ENCODE assay signal across 10 mouse cellular contexts in the genomic region with DNA sequence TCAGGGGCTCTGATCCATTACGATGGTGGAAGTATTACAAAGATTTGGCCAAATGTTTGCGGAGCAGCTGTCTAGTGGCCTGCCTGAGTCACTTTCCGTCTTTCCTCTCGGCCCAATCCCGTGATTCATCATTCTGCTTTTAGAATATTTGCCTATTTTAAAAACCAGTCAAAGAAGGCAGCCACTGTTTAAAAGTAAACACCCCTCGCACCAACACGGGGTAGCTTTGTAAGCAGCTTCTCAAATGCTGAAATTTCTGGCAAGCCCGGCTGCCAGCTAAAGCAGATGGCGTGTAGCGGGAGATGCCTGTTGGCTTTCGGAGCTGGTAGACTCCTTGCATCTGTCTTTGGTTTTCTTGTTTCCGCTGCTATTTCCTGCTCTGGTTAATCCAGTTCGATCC. TPM values are rescaled to one million over a fixed set of nuclear protein-coding genes. Genes with fewer than 3 reads are reported as not detected.
DNase-seq lines count a peak whose midpoint lies in the region; ATAC-seq lines count a peak whose summit lies in the region.
"Had no signal": no experiment of that assay in that cellular context is flagged by ENCODE, and none has a peak within 500 bp of the region (broad histone marks: within the 10 kb centered on the region; RNA-seq: fewer than 3 reads in every experiment).

No protein-coding gene starts in this region.

- 84% methylated on average over 13 of the region's 13 CpGs for WGBS in heart, embryonic 11.5 days (ENCODE audit: insufficient replicate concordance)
- WGBS in midbrain, embryonic 13.5 days = 86% methylated on average over 13 of the region's 13 CpGs

- no peak overlapping the region for H3K9ac ChIP-seq in heart, embryonic 11.5 days (ENCODE audit: low read depth, low read length)
- no peak overlapping the region for H3K9ac ChIP-seq in midbrain, embryonic 13.5 days (replicated peaks)

- 0 out of 2 replicates have a peak, but pooled peaks cover 2% of the 10 kb centered on the region for H3K4me1 ChIP-seq in heart, embryonic 11.5 days (ENCODE audit: control insufficient read depth, insufficient read depth, low read length)
- no peaks in the 10 kb centered on the region for H3K4me1 ChIP-seq in midbrain, embryonic 13.5 days (replicated peaks)

- no peaks in the 10 kb centered on the region for H3K9me3 ChIP-seq in heart, embryonic 11.5 days (replicated peaks; ENCODE audit: control insufficient read depth, low read length)
- no peaks in the 10 kb centered on the region for H3K9me3 ChIP-seq in midbrain, embryonic 13.5 days

- H3K4me2 ChIP-seq in heart, embryonic 11.5 days = no peak overlapping the region
- H3K4me2 ChIP-seq in midbrain, embryonic 13.5 days (replicated peaks) = no peak overlapping the region

- H3K36me3 ChIP-seq in heart, embryonic 11.5 days (ENCODE audit: control insufficient read depth, insufficient read depth, low read length) = no peaks in the 10 kb centered on the region
- no peaks in the 10 kb centered on the region for H3K36me3 ChIP-seq in midbrain, embryonic 13.5 days

- ATAC-seq in heart, embryonic 11.5 days (replicated peaks; ENCODE audit: insufficient number of reproducible peaks, low FRiP score, low TSS enrichment) = no peak
- no peak for ATAC-seq in midbrain, embryonic 13.5 days

- H3K4me3 ChIP-seq in heart, embryonic 11.5 days (ENCODE audit: low read depth, low read length) = no peak overlapping the region
- H3K4me3 ChIP-seq in midbrain, embryonic 13.5 days (replicated peaks) = no peak overlapping the region

- DNase-seq in heart, adult 8-10 months (ENCODE audit: low spot score) = peak; percentile 33
- peak; percentile 74 to 81 for DNase-seq in cerebellum, postnatal 25 days
- DNase-seq in layer of hippocampus, adult 18-20 months (ENCODE audit: low spot score in 2 of 2) = peak; percentile 61 to 71
- peak; percentile 58 for DNase-seq in right cerebral cortex, adult 18-20 months
- DNase-seq in c-Kit-positive CD71-positive TER-119-positive erythroid progenitor cells, embryonic 14.5 days (ENCODE audit: low spot score) = no peak
- no peak for DNase-seq in adrenal gland, postnatal 36 days

- H3K27me3 ChIP-seq in heart, embryonic 11.5 days (ENCODE audit: control insufficient read depth, insufficient read depth, low read length) = no peaks in the 10 kb centered on the region
- H3K27me3 ChIP-seq in midbrain, embryonic 13.5 days = no peaks in the 10 kb centered on the region
- H3K27me3 ChIP-seq: CH12.LX had no signal

- H3K27ac ChIP-seq in heart, embryonic 11.5 days (ENCODE audit: low read depth, low read length) = no peak overlapping the region
- H3K27ac ChIP-seq in midbrain, embryonic 13.5 days = no peak overlapping the region

RNA-seq across cellular contexts. Expression of gene Map3k7cl, which starts 14.4 kb away (rescaled TPM):
- 1 to 10 TPM; 1.1 to 2.2 (median 1.5) TPM for total RNA-seq in heart, adult 8-10 months (2022)
- polyA plus RNA-seq in heart, embryonic 11.5 days (2014; fragmentation: Nextera tagmentation; extraction: Ambion mirVana) = not detected in 2 replicates
- under 1 TPM in 1 of 2 experiments, not detected in 1; 0.32 TPM for total RNA-seq in layer of hippocampus, adult 18-20 months (2021)
- polyA plus RNA-seq in midbrain, embryonic 13.5 days (2015; fragmentation: Nextera tagmentation; extraction: Ambion mirVana) = not detected in 2 replicates
- total RNA-seq in adrenal gland, postnatal 36 days (2021) = 1 to 10 TPM in 1 of 2 experiments, under 1 TPM in 1; 0.72 to 1.0 TPM
- total RNA-seq: liver, adult 2 months had no signal
- polyA plus RNA-seq: liver, adult 2 months had no signal

Comparison
In these comparisons a context has a peak if more than half of its experiments do, and no peak if none do; other contexts are left out.
1. DNase-seq: peak in heart, adult 8-10 months (single experiment), cerebellum, postnatal 25 days (2 of 2), layer of hippocampus, adult 18-20 months (2 of 2) and right cerebral cortex, adult 18-20 months (single experiment); none in c-Kit-positive CD71-positive TER-119-positive erythroid progenitor cells, embryonic 14.5 days (single experiment) and adrenal gland, postnatal 36 days (0 of 2).